Mouse (Mus musculus): ENCODE data around the gene Rnf167.

DNA sequence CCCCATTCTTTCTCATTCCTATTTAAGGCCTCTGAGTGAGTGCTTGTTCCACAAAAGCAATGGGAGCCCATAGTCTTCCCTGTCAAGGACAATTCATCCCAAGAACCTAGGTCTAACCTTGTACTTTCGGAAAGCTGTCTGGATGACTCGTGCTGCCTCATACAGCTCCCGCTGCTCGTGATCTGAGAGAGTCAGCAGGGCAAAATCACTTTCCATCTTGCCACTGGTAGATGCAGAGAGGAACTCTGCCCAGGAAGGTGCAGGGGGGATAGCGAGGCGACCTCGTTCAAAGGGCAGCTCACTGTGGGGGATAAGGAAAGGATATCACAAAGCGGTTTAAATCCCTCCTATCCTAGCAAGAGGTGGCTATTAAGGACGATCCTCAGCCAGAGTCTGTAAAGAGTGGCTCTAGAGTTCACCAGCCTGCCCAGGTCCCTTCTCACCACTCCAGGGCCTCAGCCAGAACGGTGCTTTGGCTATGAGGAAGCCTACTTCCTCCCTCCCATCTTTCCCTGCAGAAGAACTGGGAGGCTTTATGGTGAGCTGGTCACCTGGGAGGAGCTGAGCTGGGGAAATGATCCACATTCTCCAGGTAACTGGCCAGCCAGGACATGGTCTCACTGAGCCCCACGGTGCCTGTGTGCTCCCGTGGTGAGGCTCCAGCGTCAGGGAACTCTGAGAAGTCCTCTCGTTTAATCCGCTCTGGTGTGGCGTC, 24.5 kb downstream of the Rnf167 start:
- TF ChIP-seq CTCF (IDR thresholded peaks at IDR 0.05): no peak
- no peak for TF ChIP-seq EP300 (IDR thresholded peaks at IDR 0.05; ENCODE audit: insufficient read depth, low read depth, low read length)
- TF ChIP-seq POLR2A (IDR thresholded peaks at IDR 0.05; ENCODE audit: insufficient read depth, low read depth, low read length): no peak
